Mouse (Mus musculus): ENCODE measurements around the gene Adprm. TPM values are rescaled to one million over a fixed set of nuclear protein-coding genes. Genes with fewer than 3 reads are reported as not detected.
"Not testable (repeated sequence)": the region's sequence is repeated elsewhere in the genome, so short reads cannot be mapped to it uniquely, and the experiment has no call there.

The Adprm gene
- total RNA-seq, 2 experiments from 2014 or later: 20.9 to 29.2 TPM

DNA sequence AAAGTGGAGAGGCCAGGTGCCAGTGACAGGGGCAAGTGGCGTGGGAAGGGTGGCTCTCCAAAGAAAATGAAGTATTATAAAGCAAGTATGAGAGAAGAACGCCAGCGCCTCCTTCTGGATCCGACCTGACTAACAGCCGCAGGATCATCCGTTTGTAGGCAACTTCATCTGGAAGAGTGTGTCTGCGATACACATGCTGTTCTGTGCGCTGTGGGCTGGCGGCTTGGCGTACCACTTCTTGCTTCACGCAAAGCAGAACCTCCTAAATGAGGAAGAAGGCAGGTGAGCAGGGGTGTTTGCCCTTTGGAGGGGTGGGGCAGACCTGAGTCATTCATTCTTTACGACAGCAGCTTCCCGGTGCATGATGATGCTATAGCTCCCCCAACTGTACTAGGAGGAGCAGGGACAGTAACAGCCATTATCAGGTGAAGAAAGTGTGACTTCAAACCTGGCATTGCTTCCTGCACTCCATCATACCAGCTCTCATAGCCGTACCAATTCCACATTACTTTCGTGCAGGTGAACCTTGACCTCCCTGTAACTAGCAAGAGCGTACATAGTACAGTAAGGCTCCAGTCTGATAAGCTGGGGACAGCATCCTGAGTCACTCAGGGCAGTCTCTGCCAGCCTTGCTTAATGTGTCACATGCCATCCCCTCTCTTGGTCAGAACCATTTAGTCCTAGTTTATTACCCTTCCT, 21.3 kb downstream of the Adprm start:
- DNase-seq (ENCODE audit: extremely low spot score in 1 of 2, low spot score in 1 of 2): no peak

- DNase-seq (ENCODE audit: extremely low spot score in 1 of 2, low spot score in 1 of 2): peak; percentile 64 to 72
These were observed 27.4 kb downstream of the Adprm start, which contains the start of gene Tmem220 for GRCm38 (mm10) chr11:67024867-67025477. Gene Tmem220 (plus strand): TSS chr11:67025154.

DNA sequence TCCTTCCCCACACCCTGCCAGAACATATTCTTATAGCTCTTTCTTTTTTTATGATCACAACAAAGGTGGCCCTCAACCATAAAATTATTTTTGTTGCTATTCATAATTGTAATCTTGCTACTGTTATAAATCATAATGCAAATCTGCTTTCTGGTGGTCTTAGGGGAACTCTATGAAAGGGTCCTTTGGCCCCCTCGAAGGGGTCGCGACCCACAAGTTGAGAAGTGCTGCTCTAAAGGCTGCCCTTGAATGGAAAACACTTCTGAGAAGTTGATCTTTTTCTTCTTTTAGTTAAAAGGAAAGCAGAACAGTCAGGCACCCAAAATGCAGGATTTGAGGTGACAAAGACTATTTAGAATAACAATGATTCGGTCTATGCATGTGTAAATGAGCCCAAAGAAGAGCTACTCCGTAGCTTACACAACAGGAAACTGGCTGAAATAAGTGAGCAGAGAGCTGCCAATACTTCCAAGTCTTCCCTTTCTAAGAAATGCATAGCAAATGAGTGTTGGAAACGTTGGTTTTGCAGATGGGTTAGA, 28.5 kb downstream of the Adprm start:
- no peak for DNase-seq (ENCODE audit: extremely low spot score in 1 of 2, low spot score in 1 of 2)

DNA sequence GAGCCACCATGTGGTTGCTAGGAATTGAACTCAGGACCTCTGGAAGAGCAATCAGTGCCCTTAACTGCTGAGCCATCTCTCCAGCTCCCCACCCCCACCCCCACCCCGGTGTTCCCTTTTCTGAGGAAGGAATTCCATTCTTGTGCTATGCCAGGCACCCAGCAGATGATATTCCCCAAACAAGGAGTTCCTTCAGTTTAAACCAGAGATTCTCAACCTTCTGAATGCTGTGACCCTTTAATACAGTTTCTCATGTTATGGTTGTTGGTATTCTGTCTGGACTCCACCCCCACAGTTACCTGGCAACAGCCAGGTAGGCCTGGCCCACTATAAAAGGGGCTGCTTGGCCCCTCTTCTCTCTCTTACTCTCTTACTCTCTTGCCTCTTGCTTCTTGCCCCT, 29.2 kb downstream of the Adprm start:
- DNase-seq (ENCODE audit: extremely low spot score in 1 of 2, low spot score in 1 of 2): not testable (repeated sequence)

- DNase-seq (ENCODE audit: extremely low spot score in 1 of 2, low spot score in 1 of 2): peak in 1 of 2 experiments; percentile 22
These were observed 29.9 kb downstream of the Adprm start for GRCm38 (mm10) chr11:67022354-67023115.

DNA sequence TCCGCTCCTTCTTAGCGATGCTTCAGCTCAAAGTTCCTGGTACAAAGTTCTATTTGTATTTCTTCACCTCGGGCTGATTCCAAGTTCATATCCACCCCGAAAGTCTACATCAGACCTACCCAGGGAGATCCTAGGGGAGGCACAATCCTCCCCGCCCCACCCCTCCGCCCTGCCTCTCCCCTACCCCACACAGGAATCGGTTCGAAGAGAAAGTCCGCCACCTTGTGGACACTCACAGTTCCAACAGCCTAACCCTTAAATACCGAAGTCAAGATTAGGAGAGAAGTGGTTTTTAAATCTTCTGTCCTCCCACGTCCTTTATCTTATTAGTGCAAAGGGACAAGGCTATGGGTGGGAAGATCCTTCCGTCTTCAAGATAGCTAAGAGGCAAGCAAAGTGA, 31.4 kb downstream of the Adprm start:
- DNase-seq (ENCODE audit: extremely low spot score in 1 of 2, low spot score in 1 of 2): peak; percentile 46 to 73

- no peak for DNase-seq (ENCODE audit: extremely low spot score in 1 of 2, low spot score in 1 of 2)
These were observed 32.5 kb downstream of the Adprm start for GRCm38 (mm10) chr11:67019711-67020475.

GRCm38 (mm10) chr11:67017801-67018591, 34.4 kb downstream of the Adprm start:
- DNase-seq (ENCODE audit: extremely low spot score in 1 of 2, low spot score in 1 of 2): no peak

DNA sequence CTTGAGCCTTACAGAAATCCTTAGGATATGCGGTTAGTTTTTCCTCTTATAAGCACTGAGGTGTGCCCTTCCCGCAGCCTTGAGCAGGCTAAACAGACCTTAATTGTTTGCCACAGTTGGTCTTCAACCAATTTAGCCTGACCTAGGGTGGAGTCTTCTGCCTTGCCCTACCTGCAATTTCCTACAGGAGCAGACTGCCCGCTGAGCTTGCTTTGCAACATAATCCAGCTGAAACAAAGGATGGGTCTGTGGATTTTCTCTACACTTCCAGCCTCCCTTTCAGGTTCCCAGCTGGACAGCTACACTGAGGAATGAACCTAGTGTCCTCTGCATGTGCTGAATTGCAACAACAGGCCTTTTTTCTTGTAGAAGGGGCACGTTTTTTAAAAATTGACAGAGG, 40.8 kb downstream of the Adprm start:
- no peak for DNase-seq (ENCODE audit: extremely low spot score in 1 of 2, low spot score in 1 of 2)

GRCm38 (mm10) chr11:67010430-67010829, 42.0 kb downstream of the Adprm start:
- DNase-seq (ENCODE audit: extremely low spot score in 1 of 2, low spot score in 1 of 2): no peak

DNA sequence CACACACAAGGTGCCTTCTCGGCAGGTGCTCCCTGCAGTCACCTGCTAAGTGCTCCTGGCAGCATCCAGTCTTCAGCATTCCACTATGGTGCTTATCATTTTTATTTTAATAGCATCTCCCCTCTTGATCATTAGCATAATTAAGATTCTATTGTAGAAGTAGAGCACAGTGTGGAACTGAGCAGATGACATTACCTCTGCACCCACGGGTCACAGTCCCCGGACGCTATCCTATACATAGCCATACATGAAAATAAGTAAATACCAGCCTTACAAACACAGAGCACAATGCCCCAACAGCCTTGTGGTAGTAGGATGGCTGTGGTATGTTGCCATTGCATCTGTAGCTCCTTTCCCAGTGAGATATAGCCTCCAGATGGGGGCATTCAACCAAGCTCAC, 43.9 kb downstream of the Adprm start:
- DNase-seq (ENCODE audit: extremely low spot score in 1 of 2, low spot score in 1 of 2): no peak

GRCm38 (mm10) chr11:67007961-67008360, 44.4 kb downstream of the Adprm start:
- DNase-seq (ENCODE audit: extremely low spot score in 1 of 2, low spot score in 1 of 2): no peak

- no peak for DNase-seq (ENCODE audit: extremely low spot score in 1 of 2, low spot score in 1 of 2)
These were observed 49.5 kb downstream of the Adprm start for GRCm38 (mm10) chr11:67002911-67003310.

DNA sequence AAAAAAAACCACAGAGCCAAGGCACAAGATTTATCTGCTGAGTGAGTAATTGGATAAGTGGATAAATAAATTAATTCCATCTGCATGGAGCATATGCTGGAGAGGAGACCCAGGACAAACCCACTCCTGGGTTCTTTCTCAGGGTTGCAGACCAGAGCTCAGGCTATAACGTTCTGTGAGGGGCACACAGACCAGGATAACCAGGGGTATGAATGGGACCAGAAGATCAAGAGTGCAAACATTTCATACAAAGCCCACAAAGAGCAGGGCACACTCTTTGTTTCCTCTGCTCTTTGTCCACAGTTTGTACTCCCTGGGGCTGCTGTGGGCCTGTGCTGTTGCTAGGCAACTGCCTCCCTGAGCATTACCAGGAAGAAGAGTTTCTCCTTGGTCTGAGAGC, 50.7 kb downstream of the Adprm start:
- DNase-seq (ENCODE audit: extremely low spot score in 1 of 2, low spot score in 1 of 2): no peak

GRCm38 (mm10) chr11:67000671-67001070, 51.7 kb downstream of the Adprm start:
- no peak for DNase-seq (ENCODE audit: extremely low spot score in 1 of 2, low spot score in 1 of 2)

GRCm38 (mm10) chr11:66998467-66999403, 53.7 kb downstream of the Adprm start:
- peak in 1 of 2 experiments; percentile 25 for DNase-seq (ENCODE audit: extremely low spot score in 1 of 2, low spot score in 1 of 2)

DNA sequence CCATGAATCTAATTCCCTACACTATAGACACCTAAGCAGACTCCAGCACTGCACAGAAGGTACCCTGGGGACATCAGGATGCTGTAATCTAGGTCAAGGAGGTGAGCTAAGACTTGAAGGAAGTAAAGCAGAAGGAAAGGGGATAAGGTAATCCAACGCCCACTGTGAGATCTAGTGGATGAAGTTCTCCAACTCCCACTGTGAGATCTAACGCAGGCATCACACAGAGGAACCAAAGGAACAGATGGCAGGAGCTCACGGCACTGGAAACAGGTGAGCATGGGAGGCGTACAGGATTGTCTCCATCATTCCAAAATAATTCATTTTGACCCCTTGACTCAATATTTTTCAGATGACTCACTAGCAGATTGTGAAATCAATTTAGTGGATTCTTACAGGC, 55.9 kb downstream of the Adprm start:
- DNase-seq (ENCODE audit: extremely low spot score in 1 of 2, low spot score in 1 of 2): no peak

DNA sequence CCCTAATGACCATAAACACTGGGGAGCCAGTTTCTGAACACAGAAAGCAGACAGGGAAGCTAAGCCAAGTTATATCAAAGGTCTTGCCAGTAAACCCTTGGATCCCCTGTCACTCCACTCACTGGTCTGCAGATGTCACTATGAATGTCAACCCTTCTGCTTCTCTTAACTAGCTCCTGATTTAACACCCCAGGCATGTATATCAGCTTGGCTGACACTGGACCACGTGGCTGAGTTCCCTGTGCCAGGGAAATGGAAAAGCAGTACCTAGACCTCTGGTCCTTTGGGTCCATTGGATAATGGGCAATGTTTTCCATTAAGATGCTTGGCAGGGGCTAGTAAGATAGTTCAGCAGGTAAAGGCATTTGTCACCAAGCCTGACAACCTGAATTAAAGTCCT, 58.7 kb downstream of the Adprm start:
- DNase-seq (ENCODE audit: extremely low spot score in 1 of 2, low spot score in 1 of 2): no peak

DNA sequence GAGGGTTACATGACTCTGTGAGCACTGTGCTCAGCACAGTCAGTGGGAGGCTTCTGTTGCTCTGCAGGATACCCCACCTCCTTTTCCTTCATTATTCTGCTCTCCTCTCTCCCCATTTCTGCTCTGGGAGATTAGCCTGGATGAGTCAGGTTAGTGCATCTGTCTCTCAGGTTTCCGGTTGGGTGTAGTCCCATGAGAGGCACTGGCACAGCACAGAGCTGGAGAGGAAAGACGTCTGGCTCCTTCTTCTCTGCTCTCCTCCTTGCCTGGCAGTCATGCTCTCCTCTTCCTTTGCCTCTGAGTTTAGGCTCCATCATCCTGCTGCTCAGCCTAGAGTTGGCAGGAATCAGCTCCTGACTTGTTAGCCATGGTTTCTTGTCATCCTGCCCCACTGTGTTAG, 60.2 kb downstream of the Adprm start:
- no peak for DNase-seq (ENCODE audit: extremely low spot score in 1 of 2, low spot score in 1 of 2)
